Mouse (Mus musculus): ENCODE results near the gene Ehmt1. TPM values are rescaled to one million over a fixed set of nuclear protein-coding genes. Genes with fewer than 3 reads are reported as not detected.

Ehmt1 gene
- polyA plus RNA-seq, 1 experiment from 2014 or later = 93.2 TPM

- no peak for ATAC-seq (replicated peaks; ENCODE audit: low FRiP score)
- WGBS = 97% methylated on average over 1 of the region's 1 CpGs
Observed at GRCm38 (mm10) chr2:24870952-24871351, 48.5 kb downstream of the Ehmt1 start.

GRCm38 (mm10) chr2:24863010-24863409, 56.4 kb downstream of the Ehmt1 start:
- no peaks in the 10 kb centered on the region for H3K9me3 ChIP-seq (replicated peaks)
- no peak overlapping the region for H3K4me3 ChIP-seq (replicated peaks)
- H3K4me2 ChIP-seq = no peak overlapping the region
- ATAC-seq (replicated peaks; ENCODE audit: low FRiP score) = no peak
- no peaks in the 10 kb centered on the region for H3K4me1 ChIP-seq
- 87% methylated on average over 8 of the region's 8 CpGs for WGBS
- H3K36me3 ChIP-seq = peaks cover 84% of the 10 kb centered on the region
- no peaks in the 10 kb centered on the region for H3K27me3 ChIP-seq
- H3K27ac ChIP-seq = no peak overlapping the region
- no peak overlapping the region for H3K9ac ChIP-seq

More at GRCm38 (mm10) chr2:24870952-24871351, 48.5 kb downstream of the Ehmt1 start:
- Histone ChIP-seq H3K4me3 (replicated peaks) (no peak overlapping the region), H3K9ac (no peak overlapping the region), H3K4me1 (no peaks in the 10 kb centered on the region), H3K4me2 (no peak overlapping the region), H3K36me3 (peaks cover 81% of the 10 kb centered on the region), H3K9me3 (replicated peaks) (no peaks in the 10 kb centered on the region), H3K27me3 (no peaks in the 10 kb centered on the region), H3K27ac (no peak overlapping the region)

- Histone ChIP-seq H3K4me3 (replicated peaks) (no peak overlapping the region), H3K4me2 (no peak overlapping the region), H3K9ac (no peak overlapping the region), H3K9me3 (replicated peaks) (no peaks in the 10 kb centered on the region), H3K27ac (no peak overlapping the region), H3K4me1 (no peaks in the 10 kb centered on the region), H3K36me3 (peaks cover 90% of the 10 kb centered on the region), H3K27me3 (no peaks in the 10 kb centered on the region)
- WGBS = 74% methylated on average over 5 of the region's 5 CpGs
- ATAC-seq (replicated peaks; ENCODE audit: low FRiP score) = no peak
Observed at GRCm38 (mm10) chr2:24852408-24852807, 67.0 kb downstream of the Ehmt1 start.

- H3K9me3 ChIP-seq (replicated peaks) = no peaks in the 10 kb centered on the region
- 79% methylated on average over 1 of the region's 1 CpGs for WGBS
- H3K27ac ChIP-seq = no peak overlapping the region
- H3K4me2 ChIP-seq = no peak overlapping the region
- no peak for ATAC-seq (replicated peaks; ENCODE audit: low FRiP score)
- H3K27me3 ChIP-seq = no peaks in the 10 kb centered on the region
- no peak overlapping the region for H3K9ac ChIP-seq
- no peaks in the 10 kb centered on the region for H3K4me1 ChIP-seq
- peaks cover 88% of the 10 kb centered on the region for H3K36me3 ChIP-seq
- no peak overlapping the region for H3K4me3 ChIP-seq (replicated peaks)
Observed at GRCm38 (mm10) chr2:24846557-24846956, 72.9 kb downstream of the Ehmt1 start.

GRCm38 (mm10) chr2:24845256-24845655, 74.2 kb downstream of the Ehmt1 start:
- Histone ChIP-seq H3K9ac (no peak overlapping the region), H3K4me1 (no peaks in the 10 kb centered on the region), H3K4me3 (replicated peaks) (no peak overlapping the region), H3K27ac (no peak overlapping the region), H3K4me2 (no peak overlapping the region), H3K9me3 (replicated peaks) (no peaks in the 10 kb centered on the region), H3K36me3 (peaks cover 88% of the 10 kb centered on the region), H3K27me3 (no peaks in the 10 kb centered on the region)
- ATAC-seq (replicated peaks; ENCODE audit: low FRiP score) = no peak
- WGBS = 78% methylated on average over 1 of the region's 1 CpGs

GRCm38 (mm10) chr2:24830614-24831013, 88.8 kb downstream of the Ehmt1 start:
- H3K36me3 ChIP-seq = peaks cover 86% of the 10 kb centered on the region
- WGBS = 86% methylated on average over 3 of the region's 3 CpGs

GRCm38 (mm10) chr2:24809746-24810145, 109.7 kb downstream of the Ehmt1 start:
- ATAC-seq (replicated peaks; ENCODE audit: low FRiP score) = no peak
- H3K36me3 ChIP-seq = peaks cover 94% of the 10 kb centered on the region

More at GRCm38 (mm10) chr2:24830614-24831013, 88.8 kb downstream of the Ehmt1 start:
- no peaks in the 10 kb centered on the region for H3K9me3 ChIP-seq (replicated peaks)
- no peaks in the 10 kb centered on the region for H3K4me1 ChIP-seq
- no peak for ATAC-seq (replicated peaks; ENCODE audit: low FRiP score)
- no peak overlapping the region for H3K4me2 ChIP-seq
- H3K27ac ChIP-seq = no peak overlapping the region
- no peaks in the 10 kb centered on the region for H3K27me3 ChIP-seq
- H3K4me3 ChIP-seq (replicated peaks) = no peak overlapping the region
- H3K9ac ChIP-seq = no peak overlapping the region

GRCm38 (mm10) chr2:24807691-24808090, 111.7 kb downstream of the Ehmt1 start:
- 95% methylated on average over 10 of the region's 10 CpGs for WGBS
- Histone ChIP-seq H3K4me1 (no peaks in the 10 kb centered on the region), H3K9ac (no peak overlapping the region), H3K36me3 (peaks cover 97% of the 10 kb centered on the region), H3K4me2 (no peak overlapping the region), H3K27me3 (no peaks in the 10 kb centered on the region), H3K27ac (no peak overlapping the region), H3K9me3 (replicated peaks) (no peaks in the 10 kb centered on the region), H3K4me3 (replicated peaks) (no peak overlapping the region)
- ATAC-seq (replicated peaks; ENCODE audit: low FRiP score) = no peak

More at GRCm38 (mm10) chr2:24809746-24810145, 109.7 kb downstream of the Ehmt1 start:
- 82% methylated on average over 3 of the region's 3 CpGs for WGBS
- Histone ChIP-seq H3K9ac (no peak overlapping the region), H3K9me3 (replicated peaks) (no peaks in the 10 kb centered on the region), H3K4me1 (no peaks in the 10 kb centered on the region), H3K4me2 (no peak overlapping the region), H3K27me3 (no peaks in the 10 kb centered on the region), H3K27ac (no peak overlapping the region), H3K4me3 (replicated peaks) (no peak overlapping the region)

- Histone ChIP-seq H3K9me3 (replicated peaks) (no peaks in the 10 kb centered on the region), H3K36me3 (peaks cover 97% of the 10 kb centered on the region), H3K4me2 (no peak overlapping the region), H3K27ac (no peak overlapping the region), H3K27me3 (no peaks in the 10 kb centered on the region), H3K4me3 (replicated peaks) (no peak overlapping the region), H3K9ac (no peak overlapping the region), H3K4me1 (no peaks in the 10 kb centered on the region)
- 97% methylated on average over 3 of the region's 3 CpGs for WGBS
- no peak for ATAC-seq (replicated peaks; ENCODE audit: low FRiP score)
Observed at GRCm38 (mm10) chr2:24807036-24807435, 112.4 kb downstream of the Ehmt1 start.

- no peaks in the 10 kb centered on the region for H3K4me1 ChIP-seq
Observed at GRCm38 (mm10) chr2:24806143-24806542, 113.3 kb downstream of the Ehmt1 start.

GRCm38 (mm10) chr2:24805621-24806020, 113.8 kb downstream of the Ehmt1 start:
- Histone ChIP-seq H3K27ac (no peak overlapping the region), H3K36me3 (peaks cover 98% of the 10 kb centered on the region), H3K4me3 (replicated peaks) (no peak overlapping the region), H3K4me1 (no peaks in the 10 kb centered on the region), H3K27me3 (no peaks in the 10 kb centered on the region), H3K9me3 (replicated peaks) (no peaks in the 10 kb centered on the region), H3K4me2 (no peak overlapping the region), H3K9ac (no peak overlapping the region)
- WGBS = 90% methylated on average over 4 of the region's 4 CpGs
- ATAC-seq (replicated peaks; ENCODE audit: low FRiP score) = no peak

More at GRCm38 (mm10) chr2:24806143-24806542, 113.3 kb downstream of the Ehmt1 start:
- Histone ChIP-seq H3K9me3 (replicated peaks) (no peaks in the 10 kb centered on the region), H3K27ac (no peak overlapping the region), H3K4me3 (replicated peaks) (no peak overlapping the region), H3K36me3 (peaks cover 98% of the 10 kb centered on the region), H3K4me2 (no peak overlapping the region), H3K27me3 (no peaks in the 10 kb centered on the region), H3K9ac (no peak overlapping the region)
- ATAC-seq (replicated peaks; ENCODE audit: low FRiP score) = no peak
- 95% methylated on average over 6 of the region's 6 CpGs for WGBS

- Histone ChIP-seq H3K27ac (no peak overlapping the region), H3K4me2 (no peak overlapping the region), H3K4me3 (replicated peaks) (no peak overlapping the region), H3K36me3 (peaks cover 99% of the 10 kb centered on the region), H3K27me3 (no peaks in the 10 kb centered on the region), H3K9me3 (replicated peaks) (no peaks in the 10 kb centered on the region), H3K4me1 (no peaks in the 10 kb centered on the region), H3K9ac (no peak overlapping the region)
- no peak for ATAC-seq (replicated peaks; ENCODE audit: low FRiP score)
- 85% methylated on average over 5 of the region's 5 CpGs for WGBS
Observed at GRCm38 (mm10) chr2:24796833-24797457, 122.5 kb downstream of the Ehmt1 start.

- H3K36me3 ChIP-seq = peaks cover 27% of the 10 kb centered on the region
- no peak for ATAC-seq (replicated peaks; ENCODE audit: low FRiP score)
- 64% methylated on average over 4 of the region's 4 CpGs for WGBS
- no peak overlapping the region for H3K4me2 ChIP-seq
- no peaks in the 10 kb centered on the region for H3K9me3 ChIP-seq (replicated peaks)
- no peak overlapping the region for H3K9ac ChIP-seq
- no peaks in the 10 kb centered on the region for H3K4me1 ChIP-seq
- H3K27me3 ChIP-seq = no peaks in the 10 kb centered on the region
- H3K4me3 ChIP-seq (replicated peaks) = no peak overlapping the region
- H3K27ac ChIP-seq = no peak overlapping the region
Observed at GRCm38 (mm10) chr2:24787250-24787649, 132.2 kb downstream of the Ehmt1 start.
